Mouse (Mus musculus) intestine, postnatal 0 days (tissue): ENCODE measurements around the gene Nfkbie. TPM values are rescaled to one million over a fixed set of nuclear protein-coding genes. Genes with fewer than 3 reads are reported as not detected.

ENCODE experiments used
- ATAC-seq: fragments of 200-750 bp; cut with Nextera tagmentation; 2 replicates; pipeline ENCODE4 v1.8.0; 2017; ENCODE audit warnings: mild to moderate bottlenecking, moderate TSS enrichment, moderate library complexity
- H3K27ac ChIP-seq: fragments of 300-500 bp; sonication (generic); 2 replicates; pipeline ENCODE4 v1.5.1; 2014; ENCODE audit warnings: mild to moderate bottlenecking, low read depth, low read length, moderate library complexity
- H3K27me3 ChIP-seq: fragments of 300-500 bp; sonication (generic); replicated peaks from 2 replicates; pipeline ENCODE4 v1.6.1; 2014; ENCODE audit warnings: low read length, mixed read lengths; ENCODE audit not compliant: control insufficient read depth, insufficient read depth
- H3K36me3 ChIP-seq: fragments of 300-500 bp; sonication (generic); 2 replicates; pipeline ENCODE4 v1.6.1; 2014; ENCODE audit warnings: mild to moderate bottlenecking, moderate library complexity; ENCODE audit not compliant: control insufficient read depth, insufficient read depth
- H3K4me1 ChIP-seq: fragments of 300-500 bp; sonication (generic); replicated peaks from 2 replicates; pipeline ENCODE4 v1.6.1; 2014; ENCODE audit warnings: antibody characterized with exemption, low read length, mixed read lengths; ENCODE audit not compliant: control insufficient read depth, insufficient read depth
- H3K4me2 ChIP-seq: fragments of 300-500 bp; sonication (generic); replicated peaks from 2 replicates; pipeline ENCODE4 v1.6.1; 2014; ENCODE audit warnings: low read depth, mild to moderate bottlenecking, moderate library complexity
- H3K4me3 ChIP-seq: fragments of 300-500 bp; sonication (generic); 2 replicates; pipeline ENCODE4 v1.5.1; 2014; ENCODE audit warnings: low read depth, low read length
- H3K9ac ChIP-seq: fragments of 300-500 bp; sonication (generic); 2 replicates; pipeline ENCODE4 v1.6.1; 2014; ENCODE audit warnings: mild to moderate bottlenecking, low read depth, low read length
- H3K9me3 ChIP-seq: fragments of 300-500 bp; sonication (generic); 2 replicates; pipeline ENCODE4 v1.6.1; 2016; ENCODE audit warnings: mixed run types; ENCODE audit not compliant: control insufficient read depth
- CTCF ChIP-seq: sonication (generic); IDR thresholded peaks from 2 replicates; pipeline ENCODE4 v1.5.1; 2016; ENCODE audit warnings: low read depth, mild to moderate bottlenecking, control low read depth, antibody characterized with exemption, moderate library complexity
- WGBS: fragments of 180-500 bp; shearing (Covaris S2); extraction: QIAGEN DNeasy Blood & Tissue Kit; methylation state at CpG from one replicate; pipeline ENCODE4 v1.1.7; 2014; 5-methylcytosine and 5-hydroxymethylcytosine counted together
- polyA plus RNA-seq: library from polyadenylated mRNA; unstranded; fragments of >200 nt; fragmentation: Nextera tagmentation; extraction: Ambion mirVana; gene quantifications from 2 replicates; pipeline ENCODE4 v1.2.1, GENCODE M21; 2015

The Nfkbie gene
- polyA plus RNA-seq, 1 experiment from 2014 or later, result 4.0 TPM

GRCm38 (mm10) chr17:45556514-45557245 lies 1.2 kb downstream of the Nfkbie start:
- ATAC-seq, result no peak
- H3K27me3 ChIP-seq, result peaks cover 6% of the 10 kb centered on the region; the same call in 1 of the 2 replicates
- no peak for TF ChIP-seq CTCF
- H3K9ac ChIP-seq, result peak overlapping the region; percentile 62; the same call in 1 of the 2 replicates
- H3K36me3 ChIP-seq, result peaks cover 9% of the 10 kb centered on the region; the same call in 1 of the 2 replicates
- peak overlapping the region; percentile 94 for H3K4me2 ChIP-seq
- H3K9me3 ChIP-seq, result no peaks in the 10 kb centered on the region
- H3K4me3 ChIP-seq, result peak overlapping the region; percentile 65
- 59% methylated on average over 3 of the region's 3 CpGs for WGBS
- peaks cover 3% of the 10 kb centered on the region; the same call in 1 of the 2 replicates for H3K4me1 ChIP-seq
- no peak overlapping the region for H3K27ac ChIP-seq

GRCm38 (mm10) chr17:45557246-45557824 lies 1.8 kb downstream of the Nfkbie start:
- no peak for ATAC-seq
- Histone ChIP-seq H3K27me3 (0 out of 2 replicates have a peak, but pooled peaks cover 6% of the 10 kb centered on the region), H3K4me2 (no peak overlapping the region; the same call in 1 of the 2 replicates), H3K4me1 (peaks cover 3% of the 10 kb centered on the region; the same call in 1 of the 2 replicates), H3K36me3 (peaks cover 9% of the 10 kb centered on the region; the same call in 1 of the 2 replicates), H3K4me3 (no peak overlapping the region), H3K9ac (no peak overlapping the region), H3K9me3 (no peaks in the 10 kb centered on the region), H3K27ac (no peak overlapping the region)
- 64% methylated on average over 7 of the region's 7 CpGs for WGBS
- no peak for TF ChIP-seq CTCF

GRCm38 (mm10) chr17:45557998-45558862 lies 2.7 kb downstream of the Nfkbie start:
- peaks cover 3% of the 10 kb centered on the region; the same call in 1 of the 2 replicates for H3K4me1 ChIP-seq
- no peak overlapping the region for H3K4me2 ChIP-seq
- H3K9me3 ChIP-seq, result no peaks in the 10 kb centered on the region
- 76% methylated on average over 15 of the region's 16 CpGs for WGBS
- H3K36me3 ChIP-seq, result peaks cover 9% of the 10 kb centered on the region; the same call in 1 of the 2 replicates
- TF ChIP-seq CTCF, result no peak
- no peaks in the 10 kb centered on the region for H3K27me3 ChIP-seq
- no peak overlapping the region for H3K9ac ChIP-seq
- H3K27ac ChIP-seq, result no peak overlapping the region
- H3K4me3 ChIP-seq, result no peak overlapping the region
- no peak for ATAC-seq

GRCm38 (mm10) chr17:45559732-45560525 lies 4.4 kb downstream of the Nfkbie start:
- H3K4me2 ChIP-seq, result no peak overlapping the region
- H3K4me3 ChIP-seq, result no peak overlapping the region
- ATAC-seq, result no peak
- WGBS, result 87% methylated on average over 15 of the region's 15 CpGs
- H3K4me1 ChIP-seq, result peaks cover 3% of the 10 kb centered on the region; the same call in 1 of the 2 replicates
- no peak overlapping the region for H3K27ac ChIP-seq
- no peak overlapping the region for H3K9ac ChIP-seq
- peaks cover 9% of the 10 kb centered on the region; the same call in 1 of the 2 replicates for H3K36me3 ChIP-seq
- no peaks in the 10 kb centered on the region for H3K27me3 ChIP-seq
- no peak for TF ChIP-seq CTCF
- no peaks in the 10 kb centered on the region for H3K9me3 ChIP-seq

- TF ChIP-seq CTCF, result no peak
- Histone ChIP-seq H3K27ac (no peak overlapping the region), H3K4me2 (no peak overlapping the region), H3K27me3 (no peaks in the 10 kb centered on the region), H3K36me3 (peaks cover 29% of the 10 kb centered on the region), H3K4me1 (no peaks in the 10 kb centered on the region), H3K9me3 (no peaks in the 10 kb centered on the region), H3K9ac (no peak overlapping the region), H3K4me3 (no peak overlapping the region)
- no peak for ATAC-seq
- WGBS, result 71% methylated on average over 12 of the region's 12 CpGs
These were observed 7.7 kb downstream of the Nfkbie start for GRCm38 (mm10) chr17:45563216-45563615.
